Mouse (Mus musculus): ENCODE data around the gene Enho. TPM values are rescaled to one million over a fixed set of nuclear protein-coding genes. Genes with fewer than 3 reads are reported as not detected.
"Not testable (repeated sequence)": the region's sequence is repeated elsewhere in the genome, so short reads cannot be mapped to it uniquely, and the experiment has no call there.

The Enho gene
- 8.7 and 9.5 TPM in 2 replicates for polyA plus RNA-seq (2015; fragmentation: Nextera tagmentation; extraction: Ambion mirVana)

DNA sequence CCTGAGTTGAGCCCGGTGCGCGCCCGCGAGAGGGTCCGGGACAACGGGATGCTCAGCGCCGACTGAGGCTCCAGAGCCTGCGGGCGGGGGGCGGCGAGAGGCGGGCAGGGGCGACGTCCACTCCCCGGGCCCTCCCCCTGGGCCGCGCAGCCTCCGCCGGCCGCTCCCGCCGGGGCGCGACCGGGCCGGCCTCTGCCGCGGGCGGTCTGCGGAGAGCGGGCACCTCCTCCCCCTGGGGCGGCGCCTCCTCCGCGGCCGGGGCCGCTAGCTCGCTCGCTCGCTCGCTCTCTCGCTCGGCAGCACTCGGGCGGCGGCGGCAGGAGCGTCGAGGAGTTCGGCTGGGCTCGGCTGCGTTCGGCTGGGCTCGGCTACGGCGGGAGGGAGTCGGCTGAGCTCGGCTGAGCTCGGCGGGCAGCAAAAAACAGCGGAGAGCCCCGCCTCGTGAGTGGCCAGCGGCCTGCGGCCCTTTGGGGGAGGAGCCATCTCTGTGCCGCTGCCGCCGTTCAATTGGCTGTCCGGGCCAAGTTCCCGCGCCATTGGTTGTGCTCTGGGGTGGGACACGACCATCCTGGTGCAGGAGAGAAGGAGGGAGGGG is at the start of gene Enho:
Enho (minus strand) TSS at position 412 of the 595 bp plus-strand sequence.
- Histone ChIP-seq H3K27ac (peak within 1 kb of the TSS; percentile 67), H3K4me1 (peaks cover 31% of the 10 kb centered on the region), H3K36me3 (no peaks in the 10 kb centered on the region), H3K4me3 (peak within 1 kb of the TSS; percentile 59), H3K9ac (peak within 1 kb of the TSS; percentile 73), H3K27me3 (peaks cover 28% of the 10 kb centered on the region), H3K9me3 (no peaks in the 10 kb centered on the region), H3K4me2 (peak within 1 kb of the TSS; percentile 86)
- ATAC-seq (ENCODE audit: insufficient number of reproducible peaks, low FRiP score, low TSS enrichment, low read depth) = peak; percentile 87
- under 1% methylated on average over 55 of the region's 74 CpGs for WGBS

DNA sequence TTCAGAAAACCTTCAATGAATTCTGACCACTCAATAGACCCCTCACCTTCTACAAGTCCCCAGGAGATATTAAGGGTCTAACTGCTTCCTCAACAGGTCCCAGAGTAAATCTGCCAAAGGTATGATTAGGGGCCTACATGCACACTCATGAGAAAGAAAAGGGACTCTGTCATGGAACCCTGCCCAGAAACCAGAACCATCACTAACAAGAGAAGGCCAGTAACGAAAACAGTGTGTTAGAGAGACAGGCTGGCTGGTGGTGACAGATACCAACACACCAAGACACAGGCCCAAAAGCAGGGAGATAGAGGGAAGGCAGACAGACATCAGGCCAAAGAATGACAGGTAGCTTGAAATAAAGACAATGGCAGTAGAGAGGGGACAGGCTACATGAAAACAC is 48.4 kb upstream of the Enho start:
- not testable (repeated sequence) for H3K9me3 ChIP-seq; H3K4me1 ChIP-seq; H3K27ac ChIP-seq; H3K4me2 ChIP-seq; H3K4me3 ChIP-seq; H3K36me3 ChIP-seq; ATAC-seq (ENCODE audit: insufficient number of reproducible peaks, low FRiP score, low TSS enrichment, low read depth); H3K27me3 ChIP-seq; H3K9ac ChIP-seq
- WGBS = 50% methylated on average over 1 of the region's 1 CpGs

DNA sequence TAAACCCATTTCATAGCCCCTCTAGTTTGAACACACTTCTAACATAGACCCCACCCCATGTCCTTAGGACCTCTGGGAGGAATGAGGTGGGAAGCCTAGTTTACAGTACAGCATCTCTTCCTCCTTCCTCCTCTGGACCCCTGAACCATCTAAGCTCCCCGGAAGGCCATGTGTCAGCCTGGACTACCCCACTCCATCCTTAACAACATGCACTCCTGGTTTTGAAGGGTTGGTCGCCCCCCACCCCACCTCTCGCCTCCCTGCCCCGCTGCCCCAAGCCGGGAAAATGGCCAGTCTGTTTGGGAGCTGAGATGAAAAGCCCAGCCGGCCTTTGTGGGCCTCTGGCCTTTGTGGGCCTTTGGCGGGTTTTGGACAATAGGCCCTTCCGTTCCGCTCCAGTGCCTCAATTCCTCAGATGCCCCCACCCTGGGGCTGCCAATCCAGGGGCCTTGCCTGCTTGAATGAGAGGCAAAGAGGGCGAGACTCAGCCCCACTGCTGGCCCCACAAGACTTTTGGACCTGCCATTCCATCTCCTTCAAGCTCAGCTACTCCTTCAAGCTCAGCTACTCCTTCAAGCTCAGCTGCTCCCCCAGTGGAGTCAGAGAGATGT is 45.9 kb upstream of the Enho start:
- 0 out of 2 replicates have a peak, but pooled peaks cover 12% of the 10 kb centered on the region for H3K4me1 ChIP-seq
- not testable (repeated sequence) for ATAC-seq (ENCODE audit: insufficient number of reproducible peaks, low FRiP score, low TSS enrichment, low read depth); H3K4me2 ChIP-seq; H3K9me3 ChIP-seq; H3K36me3 ChIP-seq; H3K9ac ChIP-seq; H3K27ac ChIP-seq; H3K4me3 ChIP-seq
- peaks cover 17% of the 10 kb centered on the region for H3K27me3 ChIP-seq
- 53% methylated on average over 9 of the region's 10 CpGs for WGBS

DNA sequence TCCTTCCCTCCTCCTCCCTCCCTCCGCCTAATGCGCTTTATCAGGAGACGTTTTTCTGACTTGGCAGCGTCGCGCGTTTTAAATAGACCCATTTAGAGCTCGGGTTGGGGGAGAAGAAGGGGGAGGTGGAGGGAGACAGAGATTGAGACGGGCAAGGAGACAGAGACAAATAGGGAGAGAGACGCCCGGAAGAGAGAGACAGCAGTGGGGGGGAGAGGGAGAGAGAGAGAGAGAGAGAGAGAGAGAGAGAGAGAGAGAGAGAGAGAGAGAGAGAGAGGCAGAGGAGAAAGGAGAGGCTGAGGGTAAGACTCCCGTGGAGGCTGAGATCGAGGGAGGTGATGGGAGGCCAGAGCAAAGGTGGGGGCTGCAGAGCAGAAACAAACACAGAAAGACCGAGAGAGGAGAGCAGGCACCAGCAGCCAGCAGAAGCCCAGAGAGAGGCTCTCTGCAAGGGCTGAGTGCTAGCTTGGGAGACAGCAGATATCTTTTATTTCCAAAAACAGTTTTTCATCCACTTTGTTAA is 44.9 kb upstream of the Enho start:
- not testable (repeated sequence) for H3K4me3 ChIP-seq; H3K9ac ChIP-seq; H3K4me2 ChIP-seq; H3K9me3 ChIP-seq; H3K36me3 ChIP-seq; ATAC-seq (ENCODE audit: insufficient number of reproducible peaks, low FRiP score, low TSS enrichment, low read depth); H3K27ac ChIP-seq
- Histone ChIP-seq H3K4me1 (peaks cover 16% of the 10 kb centered on the region), H3K27me3 (peaks cover 25% of the 10 kb centered on the region)
- WGBS = 8% methylated on average over 12 of the region's 14 CpGs

DNA sequence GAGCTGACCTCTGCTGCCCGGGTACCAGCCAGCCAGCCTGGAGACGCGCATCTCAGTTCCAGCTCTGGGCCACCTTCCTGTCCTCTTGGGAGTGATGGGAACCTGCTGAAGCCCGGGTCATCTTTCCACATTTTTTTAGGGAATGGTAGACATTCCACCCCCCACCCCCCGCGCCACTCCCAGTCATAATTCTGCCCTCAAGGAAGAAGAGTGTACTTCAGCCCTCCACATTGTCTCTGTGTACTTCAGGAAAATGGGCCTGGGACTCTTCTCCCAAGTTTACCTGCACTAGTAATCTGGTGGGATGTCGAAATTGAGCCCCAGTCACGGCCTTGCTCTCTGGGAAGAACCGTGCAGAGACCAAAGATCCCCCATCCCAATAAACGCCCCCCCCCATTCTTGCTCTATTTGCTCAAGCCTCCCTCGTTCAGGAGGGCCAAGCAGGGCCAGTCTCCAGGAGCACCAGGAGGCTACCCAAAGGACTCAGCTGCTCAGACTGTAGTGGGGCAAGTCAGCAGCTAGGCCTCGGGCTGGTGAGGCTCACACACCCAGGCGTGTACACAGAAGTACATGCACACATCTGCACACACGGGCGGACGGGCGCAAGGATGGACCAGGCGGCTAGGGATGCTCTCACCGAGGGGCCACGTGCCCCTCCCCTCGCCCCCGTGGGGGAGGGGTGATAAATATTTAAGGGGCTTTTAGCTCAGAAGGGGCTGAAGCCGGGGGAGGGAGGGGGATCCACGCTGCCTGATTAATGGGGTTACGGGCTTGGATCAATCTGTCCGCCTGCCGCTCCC is 44.2 kb upstream of the Enho start:
- peak overlapping the region; percentile 30 for H3K4me2 ChIP-seq
- H3K4me3 ChIP-seq; H3K36me3 ChIP-seq; H3K27ac ChIP-seq; ATAC-seq (ENCODE audit: insufficient number of reproducible peaks, low FRiP score, low TSS enrichment, low read depth); H3K9me3 ChIP-seq; H3K9ac ChIP-seq: not testable (repeated sequence)
- 10% methylated on average over 23 of the region's 27 CpGs for WGBS
- peaks cover 17% of the 10 kb centered on the region for H3K4me1 ChIP-seq
- peaks cover 32% of the 10 kb centered on the region for H3K27me3 ChIP-seq

DNA sequence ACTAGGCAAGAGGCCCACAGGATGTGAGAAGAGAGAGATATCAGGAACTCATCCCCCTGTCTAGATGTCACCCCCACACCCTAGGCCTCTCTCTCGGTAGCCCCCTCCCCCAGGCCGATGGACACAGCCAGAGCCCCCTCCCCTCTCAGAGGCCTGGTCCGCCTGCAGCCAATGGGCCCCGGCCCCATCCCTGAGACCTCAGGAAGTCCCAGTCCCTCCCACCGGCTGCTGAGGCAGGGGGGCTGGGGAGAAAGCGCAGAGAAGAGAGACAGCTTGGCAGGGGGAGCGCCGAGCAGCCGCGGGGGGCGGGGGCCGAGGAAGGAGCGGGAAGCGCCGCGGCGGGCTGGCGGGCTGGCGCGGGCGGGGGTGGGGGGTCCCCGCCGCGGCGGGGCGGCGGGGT is 43.2 kb upstream of the Enho start:
- Histone ChIP-seq H3K4me3 (peak overlapping the region; percentile 26), H3K27me3 (peaks cover 41% of the 10 kb centered on the region), H3K4me2 (peak overlapping the region; percentile 34; the same call in 1 of the 2 replicates), H3K4me1 (peaks cover 17% of the 10 kb centered on the region)
- not testable (repeated sequence) for ATAC-seq (ENCODE audit: insufficient number of reproducible peaks, low FRiP score, low TSS enrichment, low read depth); H3K9ac ChIP-seq; H3K36me3 ChIP-seq; H3K9me3 ChIP-seq; H3K27ac ChIP-seq
- 7% methylated on average over 4 of the region's 27 CpGs for WGBS

DNA sequence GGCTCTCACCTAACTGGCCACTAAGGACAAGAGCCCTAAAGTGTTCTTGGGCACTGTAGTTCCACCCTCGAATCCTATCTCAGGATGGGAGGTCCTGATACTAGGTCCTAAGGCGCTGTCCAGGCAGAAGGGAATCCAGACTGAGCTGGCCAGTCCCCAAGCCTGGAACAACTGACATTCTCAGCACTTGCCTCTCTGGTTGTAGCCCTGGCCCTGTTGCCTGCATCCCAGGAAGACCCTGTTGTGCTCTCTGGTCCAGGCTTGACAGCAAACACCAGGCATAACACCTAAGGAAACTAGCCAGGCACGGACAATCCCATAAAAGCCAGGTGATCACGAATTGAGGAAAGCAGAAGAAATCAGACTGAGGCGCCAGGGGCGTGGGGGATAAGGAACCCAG is 42.7 kb upstream of the Enho start:
- Histone ChIP-seq H3K27me3 (peaks cover 46% of the 10 kb centered on the region), H3K9me3 (no peaks in the 10 kb centered on the region), H3K4me1 (peaks cover 17% of the 10 kb centered on the region), H3K4me3 (no peak overlapping the region), H3K4me2 (no peak overlapping the region), H3K36me3 (no peaks in the 10 kb centered on the region), H3K27ac (no peak overlapping the region), H3K9ac (no peak overlapping the region)
- no peak for ATAC-seq (ENCODE audit: insufficient number of reproducible peaks, low FRiP score, low TSS enrichment, low read depth)
- WGBS = 24% methylated on average over 6 of the region's 6 CpGs

DNA sequence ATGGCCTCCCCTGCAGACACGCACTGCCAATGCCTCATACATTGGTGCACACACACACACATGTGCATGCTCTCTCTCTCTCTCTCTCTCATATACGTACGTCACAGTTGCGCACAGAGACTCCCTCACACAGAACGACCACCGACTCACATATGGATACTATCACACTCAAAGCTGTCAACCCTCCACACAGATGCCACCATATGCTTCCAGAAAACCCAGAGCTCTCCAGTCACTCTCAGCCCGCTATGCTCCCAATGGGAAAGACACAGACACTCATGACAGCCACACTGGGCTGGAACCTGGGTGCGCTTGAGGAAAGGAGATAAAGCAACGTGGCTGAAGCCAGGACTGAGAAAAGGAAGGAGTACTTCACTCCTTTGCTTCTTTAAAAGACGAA is 41.8 kb upstream of the Enho start:
- H3K9ac ChIP-seq = no peak overlapping the region
- peaks cover 25% of the 10 kb centered on the region for H3K4me1 ChIP-seq
- peaks cover 55% of the 10 kb centered on the region for H3K27me3 ChIP-seq
- no peak overlapping the region for H3K4me2 ChIP-seq
- no peak for ATAC-seq (ENCODE audit: insufficient number of reproducible peaks, low FRiP score, low TSS enrichment, low read depth)
- no peak overlapping the region for H3K27ac ChIP-seq
- no peaks in the 10 kb centered on the region for H3K9me3 ChIP-seq
- 62% methylated on average over 10 of the region's 10 CpGs for WGBS
- H3K4me3 ChIP-seq = no peak overlapping the region
- H3K36me3 ChIP-seq = no peaks in the 10 kb centered on the region

DNA sequence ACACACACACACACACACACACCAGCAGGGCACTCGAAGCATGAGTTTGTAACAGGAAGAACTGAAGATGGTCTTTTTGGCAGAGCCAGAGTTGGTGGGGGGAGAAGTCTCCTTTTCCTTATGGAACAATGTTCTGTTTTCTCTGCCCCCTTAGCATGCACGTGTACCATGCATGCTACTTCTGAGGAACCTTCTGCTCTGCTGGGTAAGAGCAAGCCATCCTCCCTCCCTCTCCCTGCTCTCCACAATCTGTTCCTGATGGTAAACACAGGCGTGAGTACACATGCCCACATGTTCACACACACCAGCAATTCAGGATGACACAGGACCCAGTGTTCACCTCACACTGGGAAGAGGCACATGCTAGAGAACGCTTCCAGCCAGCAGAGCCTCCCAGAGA is 41.1 kb upstream of the Enho start:
- no peak for ATAC-seq (ENCODE audit: insufficient number of reproducible peaks, low FRiP score, low TSS enrichment, low read depth)
- Histone ChIP-seq H3K4me2 (no peak overlapping the region), H3K27me3 (peaks cover 61% of the 10 kb centered on the region), H3K9ac (no peak overlapping the region), H3K4me1 (peaks cover 31% of the 10 kb centered on the region), H3K27ac (no peak overlapping the region), H3K36me3 (no peaks in the 10 kb centered on the region), H3K9me3 (no peaks in the 10 kb centered on the region), H3K4me3 (no peak overlapping the region)
- 53% methylated on average over 4 of the region's 4 CpGs for WGBS

DNA sequence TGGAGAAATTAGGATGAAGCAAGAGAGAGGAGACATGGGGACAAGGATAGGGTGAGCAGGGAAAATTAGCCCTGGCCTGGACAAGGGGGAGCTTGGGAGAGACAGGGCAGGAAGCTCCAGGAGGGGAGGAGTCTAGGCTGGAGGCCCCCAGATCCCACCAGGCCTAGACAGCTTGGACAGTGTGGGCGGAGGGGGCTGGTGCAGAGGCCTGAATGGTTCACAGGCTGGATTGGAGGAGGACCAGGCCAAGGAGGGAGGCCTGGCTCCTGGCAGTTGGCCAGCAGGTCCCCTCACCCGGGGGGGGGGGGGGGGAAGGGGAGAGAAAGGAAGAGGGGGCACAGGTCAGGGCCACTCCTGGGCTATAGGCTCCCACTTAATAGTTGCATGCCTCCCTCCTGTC is 39.2 kb upstream of the Enho start:
- Histone ChIP-seq H3K9me3 (no peaks in the 10 kb centered on the region), H3K27me3 (peaks cover 77% of the 10 kb centered on the region), H3K27ac (0 out of 2 replicates have a peak overlapping the region, but pooled peaks have one; percentile 17), H3K4me1 (peaks cover 30% of the 10 kb centered on the region), H3K36me3 (no peaks in the 10 kb centered on the region), H3K4me3 (no peak overlapping the region), H3K4me2 (no peak overlapping the region), H3K9ac (no peak overlapping the region)
- ATAC-seq (ENCODE audit: insufficient number of reproducible peaks, low FRiP score, low TSS enrichment, low read depth) = peak; percentile 55
- WGBS = 64% methylated on average over 1 of the region's 2 CpGs

DNA sequence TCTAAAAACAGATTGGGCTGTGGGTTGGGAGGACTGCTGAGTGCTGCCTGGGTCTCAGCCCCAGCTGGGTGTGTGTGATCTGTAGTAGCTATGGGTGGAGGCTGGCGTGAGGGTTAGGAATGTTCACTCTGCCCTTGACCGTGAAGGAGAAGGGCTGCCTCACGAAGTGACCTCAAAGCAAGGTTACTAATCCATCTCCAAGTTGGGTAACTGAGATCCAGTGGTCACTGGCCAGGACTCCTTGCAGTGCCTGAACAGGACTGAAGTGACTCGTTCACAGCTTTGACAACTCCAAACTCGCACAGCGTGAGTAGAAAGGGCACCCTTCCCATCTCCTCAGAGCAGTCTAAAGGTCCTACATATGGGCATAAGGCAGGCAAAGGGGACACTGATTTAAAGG is 38.7 kb upstream of the Enho start:
- no peak for ATAC-seq (ENCODE audit: insufficient number of reproducible peaks, low FRiP score, low TSS enrichment, low read depth)
- H3K4me1 ChIP-seq = peaks cover 29% of the 10 kb centered on the region
- H3K4me3 ChIP-seq = no peak overlapping the region
- H3K9ac ChIP-seq = no peak overlapping the region
- H3K27me3 ChIP-seq = peaks cover 82% of the 10 kb centered on the region
- no peaks in the 10 kb centered on the region for H3K36me3 ChIP-seq
- H3K9me3 ChIP-seq = no peaks in the 10 kb centered on the region
- H3K27ac ChIP-seq = 0 out of 2 replicates have a peak overlapping the region, but pooled peaks have one; percentile 17
- 73% methylated on average over 6 of the region's 6 CpGs for WGBS
- H3K4me2 ChIP-seq = no peak overlapping the region
